Mouse (Mus musculus) myocyte (in vitro differentiated cells): ENCODE measurements at regions not wholly inside any gene's neighbourhood (a gene's known extent, or its start where the extent isn't known, plus 50 kb on each side); places are given as distances from the start of the nearest gene placed in this dataset.

ENCODE experiments used
- H3K27me3 ChIP-seq: one replicate; pipeline ENCODE4 v1.6.1; 2011; ENCODE audit not compliant: control insufficient read depth, insufficient read depth, insufficient read length
- H3K36me3 ChIP-seq: one replicate; pipeline ENCODE4 v1.6.1; 2011; ENCODE audit not compliant: control insufficient read depth, insufficient read depth
- H3K4me2 ChIP-seq: one replicate; pipeline ENCODE4 v1.6.1; 2011; ENCODE audit warnings: low read depth, control low read depth
- H3K4me3 ChIP-seq: one replicate; pipeline ENCODE4 v1.5.1; 2011; ENCODE audit warnings: mild to moderate bottlenecking, control low read depth, moderate library complexity
- H3K79me2 ChIP-seq: one replicate; pipeline ENCODE4 v1.6.1; 2011; ENCODE audit not compliant: control insufficient read depth, insufficient read depth
- H3ac ChIP-seq: one replicate; pipeline ENCODE4 v1.6.1; 2011; ENCODE audit not compliant: control insufficient read depth, insufficient read length
- CEBPB ChIP-seq: IDR thresholded peaks from 2 replicates; pipeline ENCODE4 v1.6.1; 2011; ENCODE audit warnings: mild to moderate bottlenecking, moderate library complexity; ENCODE audit not compliant: poor library complexity, insufficient read depth, severe bottlenecking
- E2F4 ChIP-seq: IDR thresholded peaks from one replicate; pipeline ENCODE4 v1.6.1; 2011; ENCODE audit warnings: mild to moderate bottlenecking, control low read depth, moderate library complexity; ENCODE audit not compliant: insufficient read depth
- MAX ChIP-seq: IDR thresholded peaks from one replicate; pipeline ENCODE4 v1.6.1; 2011; ENCODE audit warnings: low read depth, mild to moderate bottlenecking, control low read depth
- MYOD1 ChIP-seq, 3 experiments: IDR thresholded peaks; one replicate each; pipeline ENCODE4 v1.6.1; 2011; ENCODE audit warnings: control low read depth in 2 of 3, low read depth in 2 of 3, mild to moderate bottlenecking in 2 of 3, moderate library complexity in 1 of 3; ENCODE audit not compliant: insufficient read length in 2 of 3, control insufficient read depth in 1 of 3
- MYOG ChIP-seq, 3 experiments: IDR thresholded peaks; one replicate each; pipeline ENCODE4 v1.6.1; 2011; ENCODE audit warnings: control low read depth in 2 of 3, low read depth in 2 of 3, mild to moderate bottlenecking in 2 of 3; ENCODE audit not compliant: insufficient read length in 2 of 3, control insufficient read depth in 1 of 3, insufficient read depth in 1 of 3
- POLR2A ChIP-seq: IDR thresholded peaks from one replicate; pipeline ENCODE4 v1.6.1; 2011; ENCODE audit warnings: low read depth, mild to moderate bottlenecking, control low read depth, moderate library complexity; ENCODE audit not compliant: insufficient read length
- POLR2AphosphoS2 ChIP-seq: IDR thresholded peaks from one replicate; pipeline ENCODE4 v1.6.1; 2011; ENCODE audit warnings: low read depth, control low read depth; ENCODE audit not compliant: insufficient read length
- REST ChIP-seq: IDR thresholded peaks from one replicate; pipeline ENCODE4 v1.6.1; 2011; ENCODE audit warnings: mild to moderate bottlenecking, control low read depth, moderate library complexity; ENCODE audit not compliant: insufficient read depth, insufficient read length
- SRF ChIP-seq: IDR thresholded peaks from one replicate; pipeline ENCODE4 v1.6.1; 2011; ENCODE audit warnings: low read depth; ENCODE audit not compliant: control insufficient read depth, insufficient read length
- TCF12 ChIP-seq: IDR thresholded peaks from one replicate; pipeline ENCODE4 v1.6.1; 2011; ENCODE audit warnings: mild to moderate bottlenecking, control low read depth; ENCODE audit not compliant: poor library complexity, insufficient read depth, severe bottlenecking
- TCF3 ChIP-seq: IDR thresholded peaks from one replicate; pipeline ENCODE4 v1.6.1; 2011; ENCODE audit warnings: low read depth, control low read depth; ENCODE audit not compliant: insufficient read length
- USF1 ChIP-seq: IDR thresholded peaks from one replicate; pipeline ENCODE4 v1.6.1; 2011; ENCODE audit warnings: low read depth, mild to moderate bottlenecking, control low read depth, moderate library complexity

DNA sequence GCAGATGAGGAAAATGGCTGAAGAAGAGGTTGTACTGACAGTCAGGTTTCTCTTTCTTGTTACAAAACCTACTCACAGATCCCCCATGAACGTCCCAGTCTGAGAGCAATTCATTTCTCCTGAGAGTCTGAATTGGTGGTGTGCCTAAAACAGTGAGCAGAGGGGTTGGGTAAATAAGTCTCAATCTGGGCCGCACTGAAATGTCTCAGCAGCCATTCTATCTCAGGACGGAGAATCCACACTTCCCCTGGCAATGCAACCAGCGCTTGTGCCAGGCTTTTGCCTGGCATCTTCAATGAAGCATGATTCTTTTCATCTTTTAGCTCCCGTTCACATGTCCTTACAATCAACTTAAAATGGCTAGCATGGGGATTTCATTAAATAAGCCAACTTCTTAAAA, 628.7 kb upstream of the Sall1 start:
- H3K4me3 ChIP-seq = no peak overlapping the region
- H3K27me3 ChIP-seq = no peaks in the 10 kb centered on the region
- TF ChIP-seq MAX (no peak), CEBPB (no peak), USF1 (no peak), POLR2AphosphoS2 (no peak), TCF12 (no peak), REST (no peak), MYOD1 (IDR thresholded peaks at IDR 0.05; ENCODE audit: control insufficient read depth in 1 of 3, insufficient read length in 2 of 3, low read depth in 2 of 3) (no peak), E2F4 (no peak), SRF (no peak), POLR2A (no peak), MYOG (IDR thresholded peaks at IDR 0.05; ENCODE audit: control insufficient read depth in 1 of 3, insufficient read depth in 1 of 3, insufficient read length in 2 of 3, low read depth in 2 of 3) (no peak), TCF3 (no peak)
- H3K36me3 ChIP-seq = no peaks in the 10 kb centered on the region
- no peak overlapping the region for H3K4me2 ChIP-seq
- no peaks in the 10 kb centered on the region for H3K79me2 ChIP-seq
- no peak overlapping the region for H3ac ChIP-seq

- no peak overlapping the region for H3K4me3 ChIP-seq
- H3ac ChIP-seq = no peak overlapping the region
- no peaks in the 10 kb centered on the region for H3K27me3 ChIP-seq
- no peaks in the 10 kb centered on the region for H3K36me3 ChIP-seq
- H3K79me2 ChIP-seq = no peaks in the 10 kb centered on the region
- TF ChIP-seq MAX (no peak), SRF (no peak), E2F4 (no peak), USF1 (no peak), POLR2AphosphoS2 (no peak), POLR2A (no peak), REST (no peak), MYOG (IDR thresholded peaks at IDR 0.05; ENCODE audit: control insufficient read depth in 1 of 3, insufficient read depth in 1 of 3, insufficient read length in 2 of 3, low read depth in 2 of 3) (no peak), TCF3 (no peak), CEBPB (no peak), MYOD1 (IDR thresholded peaks at IDR 0.05; ENCODE audit: control insufficient read depth in 1 of 3, insufficient read length in 2 of 3, low read depth in 2 of 3) (no peak), TCF12 (no peak)
- no peak overlapping the region for H3K4me2 ChIP-seq
Observed at GRCm38 (mm10) chr8:89664911-89665689, 621.1 kb upstream of the Sall1 start.

DNA sequence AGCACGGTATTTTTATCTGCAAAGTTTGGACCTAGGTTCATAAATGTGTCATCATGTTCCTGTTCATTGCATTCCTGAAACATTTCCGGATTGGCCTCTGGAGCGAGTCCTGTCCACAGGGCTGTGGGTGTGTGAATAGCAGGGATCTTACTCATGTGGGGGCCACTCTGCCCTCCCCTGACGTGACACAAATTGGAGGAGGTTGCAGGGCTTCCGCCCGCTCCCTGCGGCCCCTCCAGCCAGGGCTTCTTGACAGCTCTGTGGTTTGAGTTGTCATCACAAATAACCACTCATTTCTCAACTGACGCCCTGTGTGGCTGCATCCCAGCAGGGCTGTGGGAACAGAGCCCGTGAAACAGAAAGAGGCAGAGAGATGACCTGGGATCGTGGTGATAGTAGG, 619.9 kb upstream of the Sall1 start:
- no peak overlapping the region for H3ac ChIP-seq

GRCm38 (mm10) chr8:89658998-89659944, 615.3 kb upstream of the Sall1 start:
- no peaks in the 10 kb centered on the region for H3K79me2 ChIP-seq
- H3K36me3 ChIP-seq = no peaks in the 10 kb centered on the region
- H3K4me3 ChIP-seq = no peak overlapping the region
- no peak overlapping the region for H3K4me2 ChIP-seq
- H3K27me3 ChIP-seq = no peaks in the 10 kb centered on the region
- no peak overlapping the region for H3ac ChIP-seq
- TF ChIP-seq CEBPB = no peak
- TF ChIP-seq USF1 = no peak
- no peak for TF ChIP-seq MAX
- no peak for TF ChIP-seq MYOG (IDR thresholded peaks at IDR 0.05; ENCODE audit: control insufficient read depth in 1 of 3, insufficient read depth in 1 of 3, insufficient read length in 2 of 3, low read depth in 2 of 3)

More for the DNA sequence above, 619.9 kb upstream of the Sall1 start:
- TF ChIP-seq USF1 (no peak), MYOG (IDR thresholded peaks at IDR 0.05; ENCODE audit: control insufficient read depth in 1 of 3, insufficient read depth in 1 of 3, insufficient read length in 2 of 3, low read depth in 2 of 3) (no peak), SRF (no peak), TCF3 (no peak), POLR2AphosphoS2 (no peak), MYOD1 (IDR thresholded peaks at IDR 0.05; ENCODE audit: control insufficient read depth in 1 of 3, insufficient read length in 2 of 3, low read depth in 2 of 3) (no peak), E2F4 (no peak), TCF12 (no peak), MAX (no peak), POLR2A (no peak), REST (no peak)
- H3K27me3 ChIP-seq = no peaks in the 10 kb centered on the region
- H3K4me2 ChIP-seq = no peak overlapping the region
- no peaks in the 10 kb centered on the region for H3K36me3 ChIP-seq
- no peaks in the 10 kb centered on the region for H3K79me2 ChIP-seq
- no peak overlapping the region for H3K4me3 ChIP-seq
